Mouse (Mus musculus): ENCODE data around the gene Foxp1. TPM values are rescaled to one million over a fixed set of nuclear protein-coding genes. Genes with fewer than 3 reads are reported as not detected.

Gene Foxp1
- polyA plus RNA-seq, 1 experiment from 2014 or later: 39.3 TPM

- no peak for TF ChIP-seq CTCF (IDR thresholded peaks at IDR 0.05)
- in situ Hi-C loops (cut with MboI; ENCODE audit: low pct_unique_long_range_greater_than_20kb): no loop called here
- H3K27me3 ChIP-seq: no peaks in the 10 kb centered on the region
- DNase-seq (ENCODE audit: low read depth, low spot score): no peak
- ATAC-seq: no peak
- CTCF ChIA-PET: no interaction called here
- POLR2A ChIA-PET: no interaction called here
Observed at GRCm38 (mm10) chr6:99378997-99379710, 143.4 kb downstream of the Foxp1 start.

- DNase-seq (ENCODE audit: low read depth, low spot score) (no peak), ATAC-seq (no peak)
- ChIA-PET POLR2A (no interaction called here), CTCF (no interaction called here)
- no peaks in the 10 kb centered on the region for H3K27me3 ChIP-seq
- no peak for TF ChIP-seq CTCF (IDR thresholded peaks at IDR 0.05)
- in situ Hi-C loops (cut with MboI; ENCODE audit: low pct_unique_long_range_greater_than_20kb): no loop called here
Observed at GRCm38 (mm10) chr6:99377716-99378115, 144.8 kb downstream of the Foxp1 start.

GRCm38 (mm10) chr6:99377131-99377530 lies 145.4 kb downstream of the Foxp1 start:
- POLR2A ChIA-PET: interaction anchor here (0.7 kb wide), 1 partner anchor 36 kb away, joined by 3 read pairs; no protein-coding TSS in a partner anchor
- H3K27me3 ChIP-seq: no peaks in the 10 kb centered on the region
- ATAC-seq (no peak), DNase-seq (ENCODE audit: low read depth, low spot score) (no peak)
- in situ Hi-C loops (cut with MboI; ENCODE audit: low pct_unique_long_range_greater_than_20kb): no loop called here
- TF ChIP-seq CTCF (IDR thresholded peaks at IDR 0.05): no peak
- CTCF ChIA-PET: no interaction called here

- in situ Hi-C loops (cut with MboI; ENCODE audit: low pct_unique_long_range_greater_than_20kb): no loop called here
- ChIA-PET CTCF (no interaction called here), POLR2A (interaction anchor here (0.7 kb wide), 1 partner anchor 37 kb away, joined by 3 read pairs; no protein-coding TSS in a partner anchor)
- no peaks in the 10 kb centered on the region for H3K27me3 ChIP-seq
- no peak for ATAC-seq
- DNase-seq (ENCODE audit: low read depth, low spot score): no peak
- TF ChIP-seq CTCF (IDR thresholded peaks at IDR 0.05): no peak
Observed at GRCm38 (mm10) chr6:99376721-99377120, 145.8 kb downstream of the Foxp1 start.

GRCm38 (mm10) chr6:99375865-99376264 lies 146.7 kb downstream of the Foxp1 start:
- in situ Hi-C loops (cut with MboI; ENCODE audit: low pct_unique_long_range_greater_than_20kb): no loop called here
- TF ChIP-seq CTCF (IDR thresholded peaks at IDR 0.05): no peak

GRCm38 (mm10) chr6:99375376-99375775 lies 147.1 kb downstream of the Foxp1 start:
- no peak for TF ChIP-seq CTCF (IDR thresholded peaks at IDR 0.05)
- CTCF ChIA-PET: interaction anchor here (1.1 to 1.3 kb wide), 2 partner anchors 9 to 56 kb away, joined by 3 to 4 read pairs; no protein-coding TSS in a partner anchor
- H3K27me3 ChIP-seq: no peaks in the 10 kb centered on the region
- in situ Hi-C loops (cut with MboI; ENCODE audit: low pct_unique_long_range_greater_than_20kb): no loop called here
- POLR2A ChIA-PET: no interaction called here
- DNase-seq (ENCODE audit: low read depth, low spot score): no peak
- no peak for ATAC-seq

More at GRCm38 (mm10) chr6:99375865-99376264, 146.7 kb downstream of the Foxp1 start:
- ChIA-PET CTCF (interaction anchor here (1.1 kb wide), 1 partner anchor 10 kb away, joined by 4 read pairs; no protein-coding TSS in a partner anchor), POLR2A (no interaction called here)
- DNase-seq (ENCODE audit: low read depth, low spot score) (no peak), ATAC-seq (no peak)
- H3K27me3 ChIP-seq: no peaks in the 10 kb centered on the region

- ATAC-seq: no peak
- DNase-seq (ENCODE audit: low read depth, low spot score): no peak
- no peaks in the 10 kb centered on the region for H3K27me3 ChIP-seq
- ChIA-PET POLR2A (no interaction called here), CTCF (interaction anchor here (1.1 to 1.3 kb wide), 2 partner anchors 8 to 56 kb away, joined by 3 to 4 read pairs; no protein-coding TSS in a partner anchor)
- TF ChIP-seq CTCF (IDR thresholded peaks at IDR 0.05): no peak
- in situ Hi-C loops (cut with MboI; ENCODE audit: low pct_unique_long_range_greater_than_20kb): no loop called here
Observed at GRCm38 (mm10) chr6:99374448-99375271, 147.9 kb downstream of the Foxp1 start.

GRCm38 (mm10) chr6:99372427-99372826 lies 150.1 kb downstream of the Foxp1 start:
- no peaks in the 10 kb centered on the region for H3K27me3 ChIP-seq
- CTCF ChIA-PET: no interaction called here
- TF ChIP-seq CTCF (IDR thresholded peaks at IDR 0.05): no peak
- ATAC-seq (no peak), DNase-seq (ENCODE audit: low read depth, low spot score) (no peak)
- in situ Hi-C loops (cut with MboI; ENCODE audit: low pct_unique_long_range_greater_than_20kb): no loop called here
- POLR2A ChIA-PET: no interaction called here

GRCm38 (mm10) chr6:99372016-99372415 lies 150.5 kb downstream of the Foxp1 start:
- H3K27me3 ChIP-seq: no peaks in the 10 kb centered on the region
- no peak for TF ChIP-seq CTCF (IDR thresholded peaks at IDR 0.05)
- POLR2A ChIA-PET: no interaction called here
- no peak for DNase-seq (ENCODE audit: low read depth, low spot score)
- CTCF ChIA-PET: no interaction called here
- in situ Hi-C loops (cut with MboI; ENCODE audit: low pct_unique_long_range_greater_than_20kb): no loop called here
- ATAC-seq: no peak

- ChIA-PET CTCF (no interaction called here), POLR2A (no interaction called here)
- in situ Hi-C loops (cut with MboI; ENCODE audit: low pct_unique_long_range_greater_than_20kb): no loop called here
- no peak for DNase-seq (ENCODE audit: low read depth, low spot score)
- TF ChIP-seq CTCF (IDR thresholded peaks at IDR 0.05): no peak
- H3K27me3 ChIP-seq: no peaks in the 10 kb centered on the region
- ATAC-seq: no peak
Observed at GRCm38 (mm10) chr6:99369931-99370330, 152.6 kb downstream of the Foxp1 start.

GRCm38 (mm10) chr6:99369156-99369555 lies 153.4 kb downstream of the Foxp1 start:
- no peak for DNase-seq (ENCODE audit: low read depth, low spot score)
- ATAC-seq: no peak
- ChIA-PET CTCF (no interaction called here), POLR2A (no interaction called here)
- TF ChIP-seq CTCF (IDR thresholded peaks at IDR 0.05): no peak
- in situ Hi-C loops (cut with MboI; ENCODE audit: low pct_unique_long_range_greater_than_20kb): no loop called here
- no peaks in the 10 kb centered on the region for H3K27me3 ChIP-seq

Measured in Patski (cell line).